Mouse (Mus musculus) erythroblast, embryonic 14.5 days (primary cell): ENCODE measurements around the gene Fbxw2.

Experiments
- GATA1 ChIP-seq: IDR thresholded peaks from 2 replicates; pipeline ENCODE4 v1.6.1; 2012; ENCODE audit warnings: low read length, inconsistent platforms, mixed read lengths
- TAL1 ChIP-seq: IDR thresholded peaks from 3 replicates; pipeline ENCODE4 v1.6.1; 2012; ENCODE audit warnings: low read length, inconsistent platforms, mixed read lengths

- no peak for TF ChIP-seq TAL1
- TF ChIP-seq GATA1 = no peak
Observed at GRCm38 (mm10) chr2:34869680-34870079, 43.6 kb upstream of the Fbxw2 start.
